Mouse (Mus musculus): Measurements from ENCODE around the gene Slc15a2. TPM values are rescaled to one million over a fixed set of nuclear protein-coding genes. Genes with fewer than 3 reads are reported as not detected.

The Slc15a2 gene
- polyA plus RNA-seq, 1 experiment from 2014 or later, result 7.0 TPM

DNA sequence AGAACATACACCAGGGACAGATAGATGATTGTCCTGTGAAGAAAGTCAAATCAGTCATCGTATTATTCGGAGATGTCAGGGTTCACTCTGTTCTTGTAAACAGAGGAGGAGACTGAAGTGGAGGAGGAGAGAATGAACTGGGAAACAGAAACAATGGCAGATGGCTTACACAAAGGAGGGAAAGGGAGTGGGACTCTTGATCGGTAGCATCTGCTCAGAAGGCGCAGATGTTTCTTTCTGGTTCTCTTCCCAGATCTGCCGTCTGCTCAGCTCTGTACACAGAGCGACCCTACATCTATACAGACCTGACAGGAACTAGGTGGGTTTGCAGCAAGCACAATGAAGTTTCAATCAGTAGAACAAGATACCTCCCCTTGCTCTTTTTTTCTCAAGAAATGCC, 9.1 kb downstream of the Slc15a2 start:
- Histone ChIP-seq H3K4me3 (ENCODE audit: low read depth, low read length) (no peak overlapping the region), H3K27ac (ENCODE audit: low read length) (no peak overlapping the region), H3K4me1 (ENCODE audit: control insufficient read depth, insufficient read depth, low read length) (no peaks in the 10 kb centered on the region), H3K9ac (replicated peaks; ENCODE audit: low read depth, low read length) (no peak overlapping the region), H3K27me3 (ENCODE audit: control insufficient read depth, insufficient read depth, low read length) (no peaks in the 10 kb centered on the region), H3K36me3 (ENCODE audit: control insufficient read depth, insufficient read depth, low read length) (no peaks in the 10 kb centered on the region), H3K9me3 (ENCODE audit: control insufficient read depth, low read depth, low read length) (no peaks in the 10 kb centered on the region), H3K4me2 (replicated peaks; ENCODE audit: low read depth, low read length) (no peak overlapping the region)
- WGBS, result 60% methylated on average over 6 of the region's 6 CpGs
- ATAC-seq (ENCODE audit: insufficient number of reproducible peaks, insufficient read depth, low FRiP score, low read depth), result no peak

DNA sequence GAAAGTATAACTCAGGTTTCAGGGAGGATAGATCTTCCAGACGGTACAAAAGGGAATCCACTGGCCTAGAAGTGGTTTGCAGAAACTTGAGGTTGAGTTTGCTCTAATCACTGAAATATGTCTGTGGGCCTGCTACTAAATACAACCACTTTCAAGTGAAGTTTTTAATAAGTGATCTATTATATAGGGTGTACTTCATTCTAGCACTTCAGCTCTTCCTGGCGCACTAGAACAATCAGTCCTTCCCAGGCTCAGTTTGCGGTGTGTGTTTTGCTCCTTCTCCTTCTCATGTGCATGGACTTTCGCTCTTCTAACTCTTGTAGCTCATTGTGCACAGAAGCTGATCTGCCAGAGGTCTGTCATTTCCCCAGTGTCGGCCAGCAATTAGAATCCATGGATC, 11.8 kb downstream of the Slc15a2 start:
- H3K36me3 ChIP-seq (ENCODE audit: control insufficient read depth, insufficient read depth, low read length), result no peaks in the 10 kb centered on the region
- ATAC-seq (ENCODE audit: insufficient number of reproducible peaks, insufficient read depth, low FRiP score, low read depth), result no peak
- no peaks in the 10 kb centered on the region for H3K27me3 ChIP-seq (ENCODE audit: control insufficient read depth, insufficient read depth, low read length)
- 88% methylated on average over 5 of the region's 5 CpGs for WGBS
- no peak overlapping the region for H3K27ac ChIP-seq (ENCODE audit: low read length)
- H3K9me3 ChIP-seq (ENCODE audit: control insufficient read depth, low read depth, low read length), result no peaks in the 10 kb centered on the region
- no peak overlapping the region for H3K9ac ChIP-seq (replicated peaks; ENCODE audit: low read depth, low read length)
- H3K4me2 ChIP-seq (replicated peaks; ENCODE audit: low read depth, low read length), result no peak overlapping the region
- no peaks in the 10 kb centered on the region for H3K4me1 ChIP-seq (ENCODE audit: control insufficient read depth, insufficient read depth, low read length)
- H3K4me3 ChIP-seq (ENCODE audit: low read depth, low read length), result no peak overlapping the region

DNA sequence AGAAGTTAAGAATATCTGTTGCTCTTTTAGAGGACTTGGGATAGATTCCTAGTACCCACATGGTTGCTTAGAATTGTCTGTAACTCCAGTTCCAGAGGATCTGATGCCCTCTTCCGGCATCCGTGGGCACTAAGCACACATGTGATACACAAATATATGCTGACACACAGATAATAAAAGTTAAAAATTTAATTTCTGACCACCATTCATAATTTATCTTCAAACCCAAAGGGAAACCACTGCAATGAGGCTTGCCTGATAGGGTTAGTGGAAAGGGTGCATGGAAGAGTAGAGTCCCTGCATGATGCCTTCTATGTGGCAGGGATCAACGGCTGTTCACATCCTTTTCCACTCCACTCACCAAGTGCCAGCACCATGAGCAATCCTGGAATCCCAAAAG, 13.1 kb downstream of the Slc15a2 start:
- no peaks in the 10 kb centered on the region for H3K4me1 ChIP-seq (ENCODE audit: control insufficient read depth, insufficient read depth, low read length)
- no peak for ATAC-seq (ENCODE audit: insufficient number of reproducible peaks, insufficient read depth, low FRiP score, low read depth)
- no peaks in the 10 kb centered on the region for H3K27me3 ChIP-seq (ENCODE audit: control insufficient read depth, insufficient read depth, low read length)
- H3K9me3 ChIP-seq (ENCODE audit: control insufficient read depth, low read depth, low read length), result no peaks in the 10 kb centered on the region
- no peak overlapping the region for H3K4me2 ChIP-seq (replicated peaks; ENCODE audit: low read depth, low read length)
- H3K4me3 ChIP-seq (ENCODE audit: low read depth, low read length), result no peak overlapping the region
- H3K36me3 ChIP-seq (ENCODE audit: control insufficient read depth, insufficient read depth, low read length), result no peaks in the 10 kb centered on the region
- H3K27ac ChIP-seq (ENCODE audit: low read length), result no peak overlapping the region
- H3K9ac ChIP-seq (replicated peaks; ENCODE audit: low read depth, low read length), result no peak overlapping the region
- 97% methylated on average over 3 of the region's 3 CpGs for WGBS

DNA sequence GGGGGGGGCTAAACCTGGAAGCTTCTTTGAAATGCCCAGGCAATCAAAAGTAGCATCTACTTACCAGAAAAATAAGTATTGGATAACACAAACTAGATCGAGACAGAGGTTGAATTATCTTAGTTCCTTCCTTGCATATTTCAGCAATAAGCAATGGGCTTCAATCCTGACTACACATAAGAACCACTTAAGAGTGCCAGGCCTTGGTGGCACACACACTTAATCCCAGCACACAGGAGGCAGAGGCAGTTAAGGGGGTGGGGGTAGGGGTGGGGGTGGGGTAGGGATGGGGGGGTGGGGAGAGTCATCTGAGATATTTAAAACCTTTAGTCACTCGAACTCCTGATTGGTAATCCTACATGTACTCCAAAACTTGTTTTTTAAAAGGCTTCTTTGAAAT, 13.5 kb downstream of the Slc15a2 start:
- Histone ChIP-seq H3K4me3 (ENCODE audit: low read depth, low read length) (no peak overlapping the region), H3K27ac (ENCODE audit: low read length) (no peak overlapping the region), H3K4me1 (ENCODE audit: control insufficient read depth, insufficient read depth, low read length) (no peaks in the 10 kb centered on the region), H3K27me3 (ENCODE audit: control insufficient read depth, insufficient read depth, low read length) (no peaks in the 10 kb centered on the region), H3K9ac (replicated peaks; ENCODE audit: low read depth, low read length) (no peak overlapping the region), H3K36me3 (ENCODE audit: control insufficient read depth, insufficient read depth, low read length) (no peaks in the 10 kb centered on the region), H3K4me2 (replicated peaks; ENCODE audit: low read depth, low read length) (no peak overlapping the region), H3K9me3 (ENCODE audit: control insufficient read depth, low read depth, low read length) (no peaks in the 10 kb centered on the region)
- 84% methylated on average over 2 of the region's 2 CpGs for WGBS
- no peak for ATAC-seq (ENCODE audit: insufficient number of reproducible peaks, insufficient read depth, low FRiP score, low read depth)

DNA sequence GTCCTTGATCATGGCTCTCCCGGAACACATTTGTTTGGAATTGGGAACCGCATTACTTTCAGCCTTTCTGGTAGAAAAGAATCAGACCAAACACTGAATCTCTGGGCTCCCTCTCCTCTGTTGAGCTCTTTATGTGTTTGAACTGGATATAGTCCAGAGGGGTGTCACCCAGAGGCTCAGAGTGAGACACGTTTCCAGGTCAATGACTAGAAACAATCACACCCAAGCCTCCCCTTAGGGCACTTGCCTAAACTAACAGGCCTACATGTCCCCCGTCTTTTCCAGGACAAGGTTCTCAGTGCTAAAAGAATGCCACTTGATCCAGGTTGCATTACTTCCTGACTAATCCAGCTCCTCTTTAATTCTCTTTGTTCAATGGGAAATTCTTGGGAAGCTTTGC, 13.9 kb downstream of the Slc15a2 start:
- H3K4me2 ChIP-seq (replicated peaks; ENCODE audit: low read depth, low read length), result no peak overlapping the region
- H3K4me1 ChIP-seq (ENCODE audit: control insufficient read depth, insufficient read depth, low read length), result no peaks in the 10 kb centered on the region
- no peak overlapping the region for H3K9ac ChIP-seq (replicated peaks; ENCODE audit: low read depth, low read length)
- no peak for ATAC-seq (ENCODE audit: insufficient number of reproducible peaks, insufficient read depth, low FRiP score, low read depth)
- no peaks in the 10 kb centered on the region for H3K27me3 ChIP-seq (ENCODE audit: control insufficient read depth, insufficient read depth, low read length)
- no peak overlapping the region for H3K4me3 ChIP-seq (ENCODE audit: low read depth, low read length)
- no peaks in the 10 kb centered on the region for H3K9me3 ChIP-seq (ENCODE audit: control insufficient read depth, low read depth, low read length)
- H3K27ac ChIP-seq (ENCODE audit: low read length), result no peak overlapping the region
- WGBS, result 75% methylated on average over 4 of the region's 4 CpGs
- H3K36me3 ChIP-seq (ENCODE audit: control insufficient read depth, insufficient read depth, low read length), result no peaks in the 10 kb centered on the region

DNA sequence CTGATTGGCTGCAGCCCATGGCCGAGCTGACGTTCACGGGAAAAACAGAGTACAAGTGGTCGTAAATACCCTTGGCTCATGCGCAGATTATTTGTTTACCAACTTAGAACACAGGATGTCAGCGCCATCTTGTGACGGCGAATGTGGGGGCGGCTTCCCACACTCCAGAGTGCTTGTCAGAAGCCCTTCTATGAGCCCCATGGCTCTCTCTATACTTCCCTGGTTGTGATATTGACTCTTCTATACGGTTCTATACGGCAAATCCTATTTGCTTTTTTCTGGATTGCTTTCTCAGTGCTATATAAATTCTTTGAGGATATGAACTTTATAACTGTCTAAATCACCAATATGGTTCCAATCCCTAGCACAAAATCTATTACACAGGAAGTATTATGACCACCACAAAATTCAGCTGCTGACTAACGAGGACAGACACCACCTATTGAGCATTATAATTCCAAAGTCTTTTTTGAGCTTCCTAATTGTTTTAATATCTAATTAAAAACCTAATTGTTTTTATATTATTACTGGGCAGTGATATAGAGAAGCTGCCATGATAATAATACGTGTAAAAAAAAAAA, 14.5 kb downstream of the Slc15a2 start:
- Histone ChIP-seq H3K27me3 (ENCODE audit: control insufficient read depth, insufficient read depth, low read length) (no peaks in the 10 kb centered on the region), H3K4me3 (ENCODE audit: low read depth, low read length) (no peak overlapping the region), H3K9ac (replicated peaks; ENCODE audit: low read depth, low read length) (no peak overlapping the region), H3K4me1 (ENCODE audit: control insufficient read depth, insufficient read depth, low read length) (no peaks in the 10 kb centered on the region), H3K4me2 (replicated peaks; ENCODE audit: low read depth, low read length) (no peak overlapping the region), H3K27ac (ENCODE audit: low read length) (no peak overlapping the region), H3K36me3 (ENCODE audit: control insufficient read depth, insufficient read depth, low read length) (no peaks in the 10 kb centered on the region), H3K9me3 (ENCODE audit: control insufficient read depth, low read depth, low read length) (no peaks in the 10 kb centered on the region)
- WGBS, result 71% methylated on average over 8 of the region's 13 CpGs
- ATAC-seq (ENCODE audit: insufficient number of reproducible peaks, insufficient read depth, low FRiP score, low read depth), result no peak

DNA sequence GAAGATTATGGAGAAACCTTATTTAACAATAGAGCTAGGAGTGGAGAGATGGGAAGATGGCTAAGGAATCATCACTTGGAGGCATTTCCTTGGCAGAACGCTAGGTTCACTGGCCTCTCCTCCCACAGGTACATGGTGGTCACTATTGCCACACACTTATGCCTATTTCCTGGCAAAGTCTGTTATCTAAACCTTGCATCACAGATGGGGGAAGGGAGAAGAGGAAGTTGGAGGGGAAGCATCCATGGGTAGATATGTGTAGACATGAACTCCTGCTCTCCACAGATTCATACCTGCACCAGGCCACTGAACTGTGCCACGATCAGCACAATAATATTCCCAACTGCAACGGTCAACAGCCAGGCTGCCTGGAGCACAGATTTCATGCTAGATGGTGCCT, 32.8 kb downstream of the Slc15a2 start:
- Histone ChIP-seq H3K9ac (replicated peaks; ENCODE audit: low read depth, low read length) (no peak overlapping the region), H3K36me3 (ENCODE audit: control insufficient read depth, insufficient read depth, low read length) (no peaks in the 10 kb centered on the region), H3K4me2 (replicated peaks; ENCODE audit: low read depth, low read length) (no peak overlapping the region), H3K4me1 (ENCODE audit: control insufficient read depth, insufficient read depth, low read length) (no peaks in the 10 kb centered on the region), H3K27me3 (ENCODE audit: control insufficient read depth, insufficient read depth, low read length) (no peaks in the 10 kb centered on the region), H3K27ac (ENCODE audit: low read length) (no peak overlapping the region), H3K4me3 (ENCODE audit: low read depth, low read length) (no peak overlapping the region), H3K9me3 (ENCODE audit: control insufficient read depth, low read depth, low read length) (no peaks in the 10 kb centered on the region)
- no peak for ATAC-seq (ENCODE audit: insufficient number of reproducible peaks, insufficient read depth, low FRiP score, low read depth)
- WGBS, result 85% methylated on average over 3 of the region's 3 CpGs

DNA sequence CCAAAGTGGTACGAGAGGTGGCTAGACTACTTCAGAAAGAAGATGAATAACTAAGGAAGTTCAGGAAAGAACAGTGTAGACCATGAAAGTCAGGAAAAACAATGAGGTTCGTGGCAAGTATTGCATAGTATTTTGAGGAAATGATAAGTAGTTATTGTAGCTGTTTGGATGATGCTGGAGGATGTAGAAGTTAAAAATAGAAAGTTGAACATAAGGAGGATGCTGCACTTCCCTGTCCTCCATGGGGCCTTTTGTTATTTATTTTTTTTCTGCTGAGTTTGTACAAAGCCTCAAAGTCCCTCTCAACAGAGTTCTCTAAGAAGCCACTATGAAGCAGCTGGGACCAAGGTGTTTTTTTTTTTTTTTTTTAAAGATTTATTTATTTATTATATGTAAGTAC, 37.0 kb downstream of the Slc15a2 start:
- WGBS, result 46% methylated on average over 2 of the region's 2 CpGs
- no peaks in the 10 kb centered on the region for H3K36me3 ChIP-seq (ENCODE audit: control insufficient read depth, insufficient read depth, low read length)
- H3K9me3 ChIP-seq (ENCODE audit: control insufficient read depth, low read depth, low read length), result no peaks in the 10 kb centered on the region
- H3K4me3 ChIP-seq (ENCODE audit: low read depth, low read length), result no peak overlapping the region
- no peaks in the 10 kb centered on the region for H3K4me1 ChIP-seq (ENCODE audit: control insufficient read depth, insufficient read depth, low read length)
- no peak for ATAC-seq (ENCODE audit: insufficient number of reproducible peaks, insufficient read depth, low FRiP score, low read depth)
- no peak overlapping the region for H3K9ac ChIP-seq (replicated peaks; ENCODE audit: low read depth, low read length)
- no peak overlapping the region for H3K27ac ChIP-seq (ENCODE audit: low read length)
- H3K27me3 ChIP-seq (ENCODE audit: control insufficient read depth, insufficient read depth, low read length), result no peaks in the 10 kb centered on the region
- no peak overlapping the region for H3K4me2 ChIP-seq (replicated peaks; ENCODE audit: low read depth, low read length)

DNA sequence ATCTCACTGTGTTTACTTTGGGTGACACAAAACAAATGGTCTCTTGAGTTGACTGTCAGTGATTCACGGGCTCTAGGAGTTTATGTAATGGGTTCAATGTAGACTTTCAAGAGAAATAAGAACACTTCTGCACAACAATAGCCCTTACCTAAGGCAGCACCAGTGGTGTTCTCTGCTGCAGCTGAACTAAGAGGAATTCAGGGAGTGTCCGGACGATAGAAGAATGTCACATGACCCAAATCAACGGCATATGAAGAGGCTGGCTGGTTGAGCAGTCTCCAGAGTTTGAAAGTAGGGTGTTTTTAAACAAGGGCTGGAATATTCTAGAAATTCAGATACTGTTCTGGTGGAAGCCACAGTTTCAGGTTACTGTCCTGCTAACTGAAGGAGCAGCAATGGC, 37.7 kb downstream of the Slc15a2 start:
- H3K27ac ChIP-seq (ENCODE audit: low read length), result no peak overlapping the region
- H3K4me2 ChIP-seq (replicated peaks; ENCODE audit: low read depth, low read length), result no peak overlapping the region
- no peaks in the 10 kb centered on the region for H3K9me3 ChIP-seq (ENCODE audit: control insufficient read depth, low read depth, low read length)
- H3K36me3 ChIP-seq (ENCODE audit: control insufficient read depth, insufficient read depth, low read length), result no peaks in the 10 kb centered on the region
- H3K4me1 ChIP-seq (ENCODE audit: control insufficient read depth, insufficient read depth, low read length), result no peaks in the 10 kb centered on the region
- H3K27me3 ChIP-seq (ENCODE audit: control insufficient read depth, insufficient read depth, low read length), result no peaks in the 10 kb centered on the region
- ATAC-seq (ENCODE audit: insufficient number of reproducible peaks, insufficient read depth, low FRiP score, low read depth), result no peak
- WGBS, result 59% methylated on average over 4 of the region's 4 CpGs
- no peak overlapping the region for H3K9ac ChIP-seq (replicated peaks; ENCODE audit: low read depth, low read length)
- no peak overlapping the region for H3K4me3 ChIP-seq (ENCODE audit: low read depth, low read length)

All from stomach, embryonic 14.5 days (tissue).